Mouse (Mus musculus) urinary bladder, postnatal 4 days (tissue): Measurements from ENCODE around the gene Med27.
A peak's percentile ranks its signal among the peaks of the same experiment; 100 is the strongest.

Experiments used
- DNase-seq, 2 experiments: peaks; one replicate each; pipeline ENCODE4 v3.0.0; 2021 to 2022; ENCODE audit warnings: low spot score in 2 of 2

The Med27 gene

GRCm38 (mm10) chr2:29563986-29564385 lies 217.4 kb downstream of the Med27 start:
- DNase-seq, result no peak

- no peak for DNase-seq
Measured at GRCm38 (mm10) chr2:29565570-29566433, 219.2 kb downstream of the Med27 start.

GRCm38 (mm10) chr2:29571921-29572700 lies 225.5 kb downstream of the Med27 start:
- no peak for DNase-seq

- no peak for DNase-seq
Measured at GRCm38 (mm10) chr2:29572811-29573427, 226.3 kb downstream of the Med27 start.

- peak; percentile 33 to 72 for DNase-seq
Measured at GRCm38 (mm10) chr2:29573591-29573990, 227.0 kb downstream of the Med27 start.

GRCm38 (mm10) chr2:29574187-29574586 lies 227.6 kb downstream of the Med27 start:
- no peak for DNase-seq
